Mouse (Mus musculus) forebrain, embryonic 14.5 days (tissue): ENCODE measurements at regions not wholly inside any gene's neighbourhood (a gene's known extent, or its start where the extent isn't known, plus 50 kb on each side); places are given as distances from the start of the nearest gene placed in this dataset.
"Not testable (repeated sequence)": the region's sequence is repeated elsewhere in the genome, so short reads cannot be mapped to it uniquely, and the experiment has no call there.

ENCODE experiments used
- ATAC-seq: fragments of 200-750 bp; cut with Nextera tagmentation; 2 replicates; pipeline ENCODE4 v1.8.0; 2017; ENCODE audit warnings: mild to moderate bottlenecking, moderate library complexity
- DNase-seq: peaks from one replicate; pipeline ENCODE4 v3.0.0-alpha.2; 2015; ENCODE audit warnings: low spot score
- H3K27ac ChIP-seq: fragments of 300-500 bp; sonication (generic); 2 replicates; pipeline ENCODE4 v1.5.1; 2014; ENCODE audit warnings: low read depth, mild to moderate bottlenecking, control low read depth, low read length, moderate library complexity
- H3K27me3 ChIP-seq: fragments of 300-500 bp; sonication (generic); replicated peaks from 2 replicates; pipeline ENCODE4 v1.6.1; 2014; ENCODE audit warnings: low read length, control low read depth, mixed read lengths; ENCODE audit not compliant: control insufficient read depth, insufficient read depth
- H3K36me3 ChIP-seq: fragments of 300-500 bp; sonication (generic); 2 replicates; pipeline ENCODE4 v1.6.1; 2014; ENCODE audit warnings: low read length, control low read depth; ENCODE audit not compliant: control insufficient read depth, insufficient read depth
- H3K4me1 ChIP-seq: fragments of 300-500 bp; sonication (generic); 2 replicates; pipeline ENCODE4 v1.6.1; 2014; ENCODE audit warnings: antibody characterized with exemption, low read length, control low read depth; ENCODE audit not compliant: control insufficient read depth, insufficient read depth
- H3K4me2 ChIP-seq: fragments of 300-500 bp; sonication (generic); 2 replicates; pipeline ENCODE4 v1.6.1; 2014; ENCODE audit warnings: mild to moderate bottlenecking, control low read depth, low read length
- H3K4me3 ChIP-seq: fragments of 300-500 bp; sonication (generic); 2 replicates; pipeline ENCODE4 v1.5.1; 2014; ENCODE audit warnings: low read depth, low read length, control low read depth
- H3K9ac ChIP-seq: fragments of 300-500 bp; sonication (generic); 2 replicates; pipeline ENCODE4 v1.6.1; 2014; ENCODE audit warnings: mild to moderate bottlenecking, low read length, control low read depth, moderate library complexity
- H3K9me3 ChIP-seq: fragments of 300-500 bp; sonication (generic); replicated peaks from 2 replicates; pipeline ENCODE4 v1.6.1; 2016; ENCODE audit warnings: low read length, control low read depth, mixed read lengths; ENCODE audit not compliant: control insufficient read depth
- WGBS: fragments of 180-500 bp; shearing (Covaris S2); extraction: QIAGEN DNeasy Blood & Tissue Kit; methylation state at CpG from one replicate; pipeline ENCODE4 v1.1.7; 2014; 5-methylcytosine and 5-hydroxymethylcytosine counted together

- peak; percentile 50 for DNase-seq
- no peak overlapping the region for H3K9ac ChIP-seq
- no peak overlapping the region for H3K4me3 ChIP-seq
- no peak overlapping the region for H3K27ac ChIP-seq
- H3K27me3 ChIP-seq, result no peaks in the 10 kb centered on the region
- H3K9me3 ChIP-seq, result no peaks in the 10 kb centered on the region
- peak; percentile 71 for ATAC-seq
- H3K36me3 ChIP-seq, result no peaks in the 10 kb centered on the region
- 58% methylated on average over 2 of the region's 2 CpGs for WGBS
- H3K4me2 ChIP-seq, result no peak overlapping the region
- peaks cover 4% of the 10 kb centered on the region for H3K4me1 ChIP-seq
Observed at GRCm38 (mm10) chr3:22929762-22930519, 853.5 kb downstream of the Tbl1xr1 start.

- WGBS, result 77% methylated on average over 4 of the region's 4 CpGs
- not testable (repeated sequence) for H3K9ac ChIP-seq, H3K4me2 ChIP-seq, ATAC-seq, DNase-seq, H3K4me3 ChIP-seq, H3K27ac ChIP-seq, H3K36me3 ChIP-seq, H3K4me1 ChIP-seq, H3K27me3 ChIP-seq, H3K9me3 ChIP-seq
Observed at GRCm38 (mm10) chr3:22945646-22946045, 869.2 kb downstream of the Tbl1xr1 start.

GRCm38 (mm10) chr3:22947181-22947580 is 870.7 kb downstream of the Tbl1xr1 start:
- H3K4me3 ChIP-seq, result no peak overlapping the region
- H3K27ac ChIP-seq, result no peak overlapping the region
- 82% methylated on average over 4 of the region's 4 CpGs for WGBS
- ATAC-seq (no peak), DNase-seq (no peak)
- no peaks in the 10 kb centered on the region for H3K9me3 ChIP-seq
- no peaks in the 10 kb centered on the region for H3K27me3 ChIP-seq
- no peaks in the 10 kb centered on the region for H3K36me3 ChIP-seq
- H3K4me2 ChIP-seq, result no peak overlapping the region
- H3K9ac ChIP-seq, result no peak overlapping the region
- H3K4me1 ChIP-seq, result no peaks in the 10 kb centered on the region

GRCm38 (mm10) chr3:22948168-22948768 is 871.8 kb downstream of the Tbl1xr1 start:
- WGBS, result 73% methylated on average over 5 of the region's 5 CpGs
- Histone ChIP-seq H3K36me3 (no peaks in the 10 kb centered on the region), H3K4me2 (no peak overlapping the region), H3K9ac (no peak overlapping the region), H3K9me3 (no peaks in the 10 kb centered on the region), H3K27ac (no peak overlapping the region), H3K27me3 (no peaks in the 10 kb centered on the region), H3K4me3 (no peak overlapping the region), H3K4me1 (no peaks in the 10 kb centered on the region)
- DNase-seq (no peak), ATAC-seq (no peak)

GRCm38 (mm10) chr3:22957422-22957821 is 881.0 kb downstream of the Tbl1xr1 start:
- DNase-seq, result peak; percentile 67

GRCm38 (mm10) chr3:22972681-22973080 is 896.2 kb downstream of the Tbl1xr1 start:
- H3K4me2 ChIP-seq, result no peak overlapping the region
- H3K27ac ChIP-seq, result no peak overlapping the region
- H3K36me3 ChIP-seq, result no peaks in the 10 kb centered on the region
- no peak overlapping the region for H3K9ac ChIP-seq
- H3K27me3 ChIP-seq, result no peaks in the 10 kb centered on the region
- 94% methylated on average over 1 of the region's 1 CpGs for WGBS
- no peaks in the 10 kb centered on the region for H3K9me3 ChIP-seq
- H3K4me1 ChIP-seq, result no peaks in the 10 kb centered on the region
- H3K4me3 ChIP-seq, result no peak overlapping the region
- ATAC-seq (no peak), DNase-seq (no peak)

More at GRCm38 (mm10) chr3:22957422-22957821, 881.0 kb downstream of the Tbl1xr1 start:
- no peaks in the 10 kb centered on the region for H3K27me3 ChIP-seq
- H3K4me2 ChIP-seq, result no peak overlapping the region
- WGBS, result 25% methylated on average over 1 of the region's 1 CpGs
- H3K9ac ChIP-seq, result no peak overlapping the region
- no peaks in the 10 kb centered on the region for H3K36me3 ChIP-seq
- no peaks in the 10 kb centered on the region for H3K4me1 ChIP-seq
- H3K27ac ChIP-seq, result no peak overlapping the region
- H3K4me3 ChIP-seq, result no peak overlapping the region
- ATAC-seq, result peak; percentile 57; the same call in 1 of the 2 replicates
- H3K9me3 ChIP-seq, result no peaks in the 10 kb centered on the region

GRCm38 (mm10) chr3:22976801-22977200 is 900.3 kb downstream of the Tbl1xr1 start:
- Histone ChIP-seq H3K36me3 (no peaks in the 10 kb centered on the region), H3K9me3 (no peaks in the 10 kb centered on the region), H3K27ac (no peak overlapping the region), H3K4me1 (no peaks in the 10 kb centered on the region), H3K9ac (no peak overlapping the region), H3K27me3 (no peaks in the 10 kb centered on the region), H3K4me3 (no peak overlapping the region), H3K4me2 (no peak overlapping the region)
- no peak for ATAC-seq
- 91% methylated on average over 1 of the region's 1 CpGs for WGBS
- no peak for DNase-seq

- Histone ChIP-seq H3K36me3 (no peaks in the 10 kb centered on the region), H3K27me3 (no peaks in the 10 kb centered on the region), H3K9me3 (no peaks in the 10 kb centered on the region), H3K4me1 (no peaks in the 10 kb centered on the region), H3K4me3 (no peak overlapping the region), H3K27ac (no peak overlapping the region), H3K9ac (no peak overlapping the region), H3K4me2 (no peak overlapping the region)
- 98% methylated on average over 1 of the region's 1 CpGs for WGBS
- DNase-seq (no peak), ATAC-seq (no peak)
Observed at GRCm38 (mm10) chr3:22979896-22980890, 903.7 kb downstream of the Tbl1xr1 start.
